Mouse (Mus musculus) liver, postnatal 0 days (tissue): ENCODE results near the gene Wfdc12.

Experiments used
- CTCF ChIP-seq: sonication (generic); IDR thresholded peaks from 2 replicates; pipeline ENCODE4 v1.5.1; 2016; ENCODE audit warnings: antibody characterized with exemption, low read depth
- EP300 ChIP-seq: IDR thresholded peaks from 2 replicates; pipeline ENCODE4 v1.6.1; 2016; ENCODE audit warnings: antibody characterized with exemption, low read depth, mild to moderate bottlenecking

DNA sequence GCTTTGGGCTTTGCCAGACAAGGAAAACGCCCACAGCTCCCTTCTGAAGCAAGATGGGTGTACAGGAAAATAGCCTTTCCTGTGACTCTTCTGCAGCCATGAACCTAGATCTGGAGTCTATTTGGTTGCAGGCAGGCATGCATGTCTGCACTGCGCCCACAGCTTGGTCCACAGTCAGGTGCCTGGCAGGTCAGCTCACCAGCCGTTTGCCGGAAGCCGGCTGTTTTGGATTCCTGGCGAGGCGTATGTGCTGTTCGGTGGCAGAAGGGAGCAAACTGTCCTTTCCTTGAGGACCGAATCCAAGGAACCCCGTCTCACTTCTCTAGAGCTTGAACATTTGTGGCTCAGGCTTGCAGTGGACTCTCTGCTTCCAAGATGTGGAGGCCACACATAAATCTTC lies 36.4 kb downstream of the Wfdc12 start:
- no peak for TF ChIP-seq CTCF
- TF ChIP-seq EP300 = no peak
